Mouse (Mus musculus): ENCODE data around the gene Ercc8. TPM values are rescaled to one million over a fixed set of nuclear protein-coding genes. Genes with fewer than 3 reads are reported as not detected.

Ercc8 gene
- polyA plus RNA-seq, 1 experiment from 2014 or later = 25.1 TPM

DNA sequence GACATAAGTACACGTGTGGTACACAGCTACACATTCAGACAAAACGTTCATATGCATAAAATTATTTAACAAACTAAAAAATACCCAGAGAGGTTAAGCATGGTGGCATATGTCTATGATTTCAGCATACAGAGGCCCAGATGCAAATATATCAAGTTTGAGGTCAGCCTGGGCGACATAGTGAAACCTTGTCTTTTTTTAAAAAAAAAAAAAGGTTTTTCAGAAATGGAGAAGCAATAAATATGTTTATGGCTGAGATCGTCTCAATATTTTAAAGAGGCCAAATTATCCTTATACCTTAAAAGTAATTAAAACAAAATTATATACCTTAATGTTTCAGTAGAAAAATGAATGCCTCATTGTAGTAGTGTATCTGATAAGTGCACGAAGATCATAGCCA lies 49.6 kb downstream of the Ercc8 start:
- Histone ChIP-seq H3K9ac (no peak overlapping the region), H3K4me2 (no peak overlapping the region), H3K9me3 (no peaks in the 10 kb centered on the region), H3K4me3 (no peak overlapping the region), H3K27ac (replicated peaks) (no peak overlapping the region), H3K4me1 (replicated peaks) (no peaks in the 10 kb centered on the region), H3K36me3 (no peaks in the 10 kb centered on the region), H3K27me3 (peaks cover 6% of the 10 kb centered on the region)
- no peak for ATAC-seq (ENCODE audit: low read depth)
- WGBS = 69% methylated on average over 5 of the region's 5 CpGs

DNA sequence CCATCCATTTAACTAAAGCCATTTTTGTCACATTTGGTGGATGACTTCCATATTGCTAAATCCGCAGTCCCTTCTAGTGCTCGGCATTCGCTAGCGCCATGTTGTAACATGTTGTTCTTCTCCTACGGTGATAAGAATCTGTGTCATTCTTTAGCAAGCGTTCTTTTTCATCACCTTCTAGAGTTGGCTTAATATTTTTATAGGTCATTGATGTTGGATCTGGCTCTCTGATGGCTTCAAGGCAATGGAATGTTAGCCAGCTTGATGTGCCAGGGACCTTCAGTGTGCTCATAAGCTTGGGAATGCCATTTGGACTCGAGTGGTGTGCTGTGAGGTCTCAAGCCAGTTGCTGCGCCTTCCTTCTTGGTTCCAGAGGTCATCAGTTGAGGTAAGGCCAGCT lies 52.4 kb downstream of the Ercc8 start:
- Histone ChIP-seq H3K27ac (replicated peaks) (no peak overlapping the region), H3K36me3 (no peaks in the 10 kb centered on the region), H3K9ac (no peak overlapping the region), H3K9me3 (no peaks in the 10 kb centered on the region), H3K27me3 (peaks cover 33% of the 10 kb centered on the region), H3K4me2 (no peak overlapping the region), H3K4me3 (no peak overlapping the region), H3K4me1 (replicated peaks) (peaks cover 17% of the 10 kb centered on the region)
- 93% methylated on average over 8 of the region's 8 CpGs for WGBS
- no peak for ATAC-seq (ENCODE audit: low read depth)

DNA sequence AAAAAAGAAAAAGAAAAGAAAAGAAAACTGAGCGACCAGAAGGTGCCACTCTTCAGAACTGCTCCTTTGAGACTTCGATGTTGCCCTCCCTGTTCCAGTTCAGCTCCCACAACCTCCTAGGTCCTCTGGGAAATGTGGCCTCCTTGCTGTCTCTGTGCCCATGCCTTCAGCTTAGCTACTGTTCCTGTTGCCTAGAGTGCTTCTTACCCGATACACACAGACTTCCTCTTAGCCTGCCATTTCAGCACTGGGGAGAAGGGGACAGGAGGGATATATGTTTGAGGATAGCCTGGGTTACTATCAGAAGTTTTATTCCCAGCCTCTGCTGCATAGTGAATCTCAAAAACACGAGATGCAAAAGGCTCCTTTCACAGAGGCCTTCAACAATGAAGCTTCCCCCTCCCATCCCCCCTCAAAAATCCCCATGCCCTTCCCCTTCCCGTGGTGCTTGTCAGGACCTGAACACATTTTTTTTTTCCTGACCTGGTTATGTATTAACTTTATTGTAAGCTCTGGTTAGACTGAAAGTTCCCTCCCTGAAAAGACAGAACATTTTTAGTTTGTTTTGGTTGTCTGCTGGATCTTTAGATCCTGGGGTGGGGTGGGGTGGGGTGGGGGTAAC lies 54.0 kb downstream of the Ercc8 start:
- Histone ChIP-seq H3K36me3 (no peaks in the 10 kb centered on the region), H3K4me2 (no peak overlapping the region), H3K4me3 (no peak overlapping the region), H3K9ac (no peak overlapping the region), H3K27me3 (peaks cover 44% of the 10 kb centered on the region), H3K9me3 (no peaks in the 10 kb centered on the region), H3K27ac (replicated peaks) (no peak overlapping the region), H3K4me1 (replicated peaks) (peaks cover 17% of the 10 kb centered on the region)
- WGBS = 52% methylated on average over 5 of the region's 5 CpGs
- no peak for ATAC-seq (ENCODE audit: low read depth)

DNA sequence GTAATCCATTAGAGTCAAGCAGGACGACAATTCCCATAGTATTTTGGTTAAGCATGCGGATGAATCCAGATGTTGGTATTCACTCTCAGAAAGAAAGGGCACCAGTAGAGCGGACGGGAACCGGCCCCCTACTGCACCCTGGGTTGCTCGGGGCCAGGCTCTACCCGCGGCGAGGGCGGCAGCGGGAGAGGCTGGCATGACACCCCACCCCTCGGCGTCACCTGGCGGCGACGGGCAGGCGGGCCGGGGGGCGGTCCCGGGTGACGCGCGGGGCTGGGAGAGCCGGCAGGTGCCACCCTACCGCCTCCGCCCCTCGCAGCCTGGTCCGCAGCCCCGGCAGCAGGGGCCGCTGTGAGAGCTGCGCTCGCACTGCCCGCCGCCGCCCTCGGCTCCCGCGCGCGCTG lies 55.6 kb downstream of the Ercc8 start, which contains the start of gene Elovl7:
Gene Elovl7, plus strand, starts transcription at position 324 of the 404 bp plus-strand sequence.
- peak; percentile 90 for ATAC-seq (ENCODE audit: low read depth)
- no peak within 1 kb of the TSS for H3K27ac ChIP-seq (replicated peaks)
- peaks cover 17% of the 10 kb centered on the region for H3K4me1 ChIP-seq (replicated peaks)
- peak within 1 kb of the TSS; percentile 76 for H3K9ac ChIP-seq
- no peaks in the 10 kb centered on the region for H3K36me3 ChIP-seq
- peaks cover 51% of the 10 kb centered on the region for H3K27me3 ChIP-seq
- H3K4me2 ChIP-seq = peak within 1 kb of the TSS; percentile 100
- WGBS = under 1% methylated on average over 39 of the region's 40 CpGs
- no peaks in the 10 kb centered on the region for H3K9me3 ChIP-seq
- H3K4me3 ChIP-seq = peak within 1 kb of the TSS; percentile 73

DNA sequence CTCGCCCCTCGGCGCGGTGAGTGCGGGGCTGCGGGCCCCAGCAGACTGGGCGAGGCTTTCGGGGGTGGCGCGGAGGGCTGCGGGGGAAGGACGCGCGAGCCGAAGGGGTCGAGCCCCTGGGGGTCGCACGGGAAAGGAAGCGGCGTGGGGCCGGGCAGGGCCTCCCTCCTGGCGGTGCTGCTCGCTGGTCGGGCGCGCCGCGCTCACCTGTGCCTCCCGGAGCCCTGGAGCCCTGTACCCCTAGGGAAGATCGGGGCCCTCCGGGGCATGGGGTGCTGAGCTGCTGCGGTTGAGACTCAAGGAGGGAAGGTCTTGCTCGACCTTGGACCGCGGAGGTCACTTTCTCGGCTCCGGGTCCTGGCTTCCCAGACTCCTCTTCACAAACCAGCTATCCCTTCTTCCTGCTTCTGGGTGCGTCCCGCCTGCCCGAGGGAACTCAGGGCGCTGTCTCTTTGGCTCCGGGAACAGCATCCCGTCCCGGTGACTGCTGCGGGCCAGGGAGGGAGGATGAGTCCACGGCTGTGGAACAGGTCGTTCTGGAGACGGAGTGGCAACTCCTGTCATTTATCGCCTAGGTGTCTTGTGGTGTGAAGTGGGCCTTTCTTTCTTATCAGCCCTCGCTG lies 56.1 kb downstream of the Ercc8 start:
- WGBS = under 1% methylated on average over 42 of the region's 50 CpGs
- ATAC-seq (ENCODE audit: low read depth) = peak; percentile 57
- peaks cover 51% of the 10 kb centered on the region for H3K27me3 ChIP-seq

DNA sequence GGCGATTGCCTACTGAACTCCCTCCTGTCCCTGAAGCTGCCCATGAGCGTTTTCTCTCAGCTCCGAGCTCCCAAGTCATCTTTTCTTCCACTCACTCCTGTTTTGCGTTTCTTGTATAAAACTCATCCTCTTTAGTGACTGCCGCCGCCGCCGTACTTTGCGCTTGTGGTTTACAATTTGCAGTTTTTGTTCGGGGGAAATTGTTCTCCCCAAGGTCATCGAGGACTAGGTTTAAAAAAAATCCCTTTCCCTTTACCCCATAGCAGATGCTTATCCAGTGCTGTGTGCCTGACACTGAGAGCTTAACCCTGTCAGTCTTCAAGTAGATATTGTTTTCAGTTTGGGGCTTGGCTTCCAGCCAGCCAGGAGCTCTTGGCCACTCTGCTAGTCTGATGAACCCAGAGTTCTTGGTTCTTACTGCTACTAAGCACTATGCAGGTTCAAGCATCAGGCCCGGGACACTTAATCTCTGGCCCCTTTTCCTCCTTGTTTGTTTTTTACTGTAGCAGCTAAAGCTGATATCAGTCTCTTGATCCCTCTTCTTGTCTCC lies 56.8 kb downstream of the Ercc8 start:
- H3K9ac ChIP-seq = peak overlapping the region; percentile 76; the same call in 1 of the 2 replicates
- no peak for ATAC-seq (ENCODE audit: low read depth)
- H3K4me1 ChIP-seq (replicated peaks) = peaks cover 17% of the 10 kb centered on the region
- H3K27me3 ChIP-seq = peaks cover 51% of the 10 kb centered on the region
- H3K27ac ChIP-seq (replicated peaks) = no peak overlapping the region
- peak overlapping the region; percentile 100 for H3K4me2 ChIP-seq
- peak overlapping the region; percentile 73 for H3K4me3 ChIP-seq
- no peaks in the 10 kb centered on the region for H3K9me3 ChIP-seq
- WGBS = 4% methylated on average over 12 of the region's 12 CpGs
- no peaks in the 10 kb centered on the region for H3K36me3 ChIP-seq

More for the DNA sequence above, 56.1 kb downstream of the Ercc8 start:
- Histone ChIP-seq H3K4me3 (peak overlapping the region; percentile 73), H3K36me3 (no peaks in the 10 kb centered on the region), H3K4me2 (peak overlapping the region; percentile 100), H3K9ac (peak overlapping the region; percentile 76), H3K27ac (replicated peaks) (no peak overlapping the region), H3K4me1 (replicated peaks) (peaks cover 17% of the 10 kb centered on the region), H3K9me3 (no peaks in the 10 kb centered on the region)

DNA sequence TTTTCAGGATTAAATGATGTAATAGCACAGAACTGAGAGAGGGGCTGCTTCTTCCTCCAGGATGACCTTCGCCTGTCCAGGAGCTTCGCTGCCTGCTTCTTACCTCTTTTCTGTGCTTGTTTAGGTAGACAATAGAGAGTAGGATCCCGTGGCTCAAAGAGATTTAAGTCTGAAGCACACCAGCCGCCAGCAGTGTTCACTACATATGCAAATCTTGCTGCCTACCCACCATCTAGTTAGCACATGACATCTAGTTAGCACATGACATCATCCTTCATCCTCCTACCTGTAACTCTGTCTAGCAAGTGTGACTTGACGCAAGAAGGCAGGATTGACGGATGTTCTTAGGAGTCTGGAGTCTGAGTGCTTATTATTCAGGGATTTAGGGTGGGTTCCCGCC lies 61.2 kb downstream of the Ercc8 start:
- H3K27me3 ChIP-seq = peaks cover 30% of the 10 kb centered on the region
- H3K4me3 ChIP-seq = no peak overlapping the region
- H3K27ac ChIP-seq (replicated peaks) = no peak overlapping the region
- H3K9me3 ChIP-seq = no peaks in the 10 kb centered on the region
- peaks cover 7% of the 10 kb centered on the region for H3K4me1 ChIP-seq (replicated peaks)
- no peak overlapping the region for H3K9ac ChIP-seq
- H3K36me3 ChIP-seq = no peaks in the 10 kb centered on the region
- H3K4me2 ChIP-seq = no peak overlapping the region
- 74% methylated on average over 7 of the region's 7 CpGs for WGBS
- ATAC-seq (ENCODE audit: low read depth) = no peak

DNA sequence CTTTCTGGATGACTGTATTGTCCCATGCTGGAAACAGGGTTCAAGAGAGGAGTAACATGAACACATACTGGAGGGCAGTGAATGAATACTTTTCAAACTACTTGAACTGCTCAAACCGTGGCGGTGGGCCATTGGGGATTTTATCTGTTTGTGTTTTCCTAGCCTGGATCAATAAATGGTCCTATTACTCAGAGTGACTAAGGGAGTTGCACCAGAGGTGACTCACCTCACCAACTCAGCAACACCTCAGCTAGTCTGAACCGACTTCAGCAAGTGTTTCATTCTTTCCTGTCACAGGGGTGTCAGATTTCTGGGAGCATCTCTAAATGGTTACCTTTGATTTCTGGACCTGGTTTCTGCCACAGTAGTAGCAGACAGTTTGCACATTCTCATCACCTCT lies 70.7 kb downstream of the Ercc8 start:
- Histone ChIP-seq H3K4me2 (no peak overlapping the region), H3K27ac (replicated peaks) (no peak overlapping the region), H3K4me1 (replicated peaks) (no peaks in the 10 kb centered on the region), H3K4me3 (no peak overlapping the region), H3K9ac (no peak overlapping the region), H3K36me3 (no peaks in the 10 kb centered on the region), H3K27me3 (no peaks in the 10 kb centered on the region), H3K9me3 (no peaks in the 10 kb centered on the region)
- WGBS = 75% methylated on average over 3 of the region's 3 CpGs
- ATAC-seq (ENCODE audit: low read depth) = no peak

DNA sequence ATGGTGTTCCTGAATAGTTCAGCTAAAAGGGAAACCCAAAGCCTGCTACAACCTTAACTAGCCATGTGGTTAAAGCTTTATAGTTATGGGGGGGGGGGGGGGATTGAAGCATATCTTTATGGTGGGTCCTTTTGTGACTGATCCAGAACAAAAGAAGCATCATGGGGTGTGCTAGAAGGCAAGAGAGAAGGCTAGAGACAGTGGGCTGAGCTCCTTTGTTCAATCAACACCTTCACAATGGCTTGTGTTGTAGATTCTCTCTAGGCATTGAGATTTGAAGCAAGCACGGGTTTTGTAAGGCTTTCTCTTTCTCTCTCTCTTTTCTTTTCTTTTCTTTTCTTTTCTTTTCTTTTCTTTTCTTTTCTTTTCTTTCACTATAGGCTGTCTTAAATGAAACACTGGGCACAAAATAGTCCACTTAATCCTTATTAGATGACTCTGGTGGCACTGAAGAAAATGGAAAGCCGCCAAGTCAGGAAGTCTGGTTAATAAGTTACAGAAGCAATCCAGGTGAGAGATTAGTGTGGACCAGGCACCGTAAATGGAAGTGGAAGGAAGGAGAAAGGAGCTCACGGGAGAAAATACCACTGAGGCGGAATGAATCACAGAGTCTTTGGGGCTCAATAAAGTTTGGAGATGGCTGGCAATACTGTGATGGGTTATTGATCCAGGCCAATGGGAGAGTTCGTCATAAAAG lies 71.3 kb downstream of the Ercc8 start:
- no peak overlapping the region for H3K4me3 ChIP-seq
- no peaks in the 10 kb centered on the region for H3K27me3 ChIP-seq
- 65% methylated on average over 6 of the region's 6 CpGs for WGBS
- no peaks in the 10 kb centered on the region for H3K36me3 ChIP-seq
- H3K9me3 ChIP-seq = no peaks in the 10 kb centered on the region
- H3K9ac ChIP-seq = no peak overlapping the region
- no peak for ATAC-seq (ENCODE audit: low read depth)
- H3K4me2 ChIP-seq = no peak overlapping the region
- no peaks in the 10 kb centered on the region for H3K4me1 ChIP-seq (replicated peaks)
- no peak overlapping the region for H3K27ac ChIP-seq (replicated peaks)

DNA sequence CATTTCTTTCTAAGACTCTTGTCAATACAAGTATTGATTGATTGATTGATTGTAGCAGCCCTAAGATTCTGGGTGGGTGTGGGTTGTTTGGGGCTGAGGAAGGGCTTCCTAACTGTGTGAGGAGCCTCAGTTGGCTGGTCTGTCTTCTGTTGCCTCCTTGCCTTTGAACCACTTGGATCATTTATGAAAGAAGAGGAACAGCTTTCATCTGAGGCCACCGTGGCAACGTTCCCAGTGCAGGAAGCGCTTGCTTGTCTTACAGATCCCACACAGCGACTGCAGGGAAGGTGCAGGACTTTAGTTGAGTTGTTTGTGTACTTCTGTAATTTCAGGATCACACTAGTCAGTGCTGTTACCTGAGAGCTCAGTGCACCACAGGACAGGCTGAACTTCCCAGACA lies 81.5 kb downstream of the Ercc8 start:
- H3K9me3 ChIP-seq = no peaks in the 10 kb centered on the region
- no peak overlapping the region for H3K4me2 ChIP-seq
- H3K27me3 ChIP-seq = no peaks in the 10 kb centered on the region
- no peaks in the 10 kb centered on the region for H3K4me1 ChIP-seq (replicated peaks)
- H3K36me3 ChIP-seq = no peaks in the 10 kb centered on the region
- no peak overlapping the region for H3K4me3 ChIP-seq
- no peak overlapping the region for H3K9ac ChIP-seq
- no peak overlapping the region for H3K27ac ChIP-seq (replicated peaks)
- WGBS = 84% methylated on average over 4 of the region's 4 CpGs
- ATAC-seq (ENCODE audit: low read depth) = no peak

DNA sequence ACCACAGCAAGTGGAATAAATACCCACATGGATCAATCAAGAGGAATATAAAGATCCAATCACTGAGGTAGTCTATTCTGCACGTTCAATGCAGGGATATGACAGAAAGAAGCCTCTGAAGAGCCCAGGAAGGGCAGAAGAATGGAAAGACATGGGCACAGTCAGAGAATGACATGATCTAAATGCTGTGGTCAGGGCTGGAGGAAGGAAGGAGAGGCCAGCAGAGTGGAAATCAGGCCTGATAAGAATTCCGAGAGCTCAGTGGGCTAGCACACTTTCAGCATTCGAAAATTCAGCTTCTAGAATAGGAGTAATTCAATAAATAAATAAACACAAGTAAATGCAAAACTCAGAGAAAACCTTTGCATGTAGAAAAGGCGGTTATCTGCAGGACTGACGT lies 83.2 kb downstream of the Ercc8 start:
- Histone ChIP-seq H3K27me3 (no peaks in the 10 kb centered on the region), H3K9ac (no peak overlapping the region), H3K36me3 (no peaks in the 10 kb centered on the region), H3K4me2 (no peak overlapping the region), H3K27ac (replicated peaks) (no peak overlapping the region), H3K4me3 (no peak overlapping the region), H3K4me1 (replicated peaks) (no peaks in the 10 kb centered on the region), H3K9me3 (no peaks in the 10 kb centered on the region)
- 89% methylated on average over 5 of the region's 5 CpGs for WGBS
- ATAC-seq (ENCODE audit: low read depth) = no peak

Measured in neural tube, embryonic 13.5 days (tissue).